12 mouse cellular contexts compared by ENCODE assay signal in genomic region chr5:149283009-149283408, GRCm38 (mm10). TPM values are rescaled to one million over a fixed set of nuclear protein-coding genes. Genes with fewer than 3 reads are reported as not detected.
DNase-seq lines count a peak whose midpoint lies in the region; ATAC-seq and TF ChIP-seq lines count a peak whose summit lies in the region.
"Had no signal": no experiment of that assay in that cellular context is flagged by ENCODE, and none has a peak within 500 bp of the region (broad histone marks: within the 10 kb centered on the region; RNA-seq: fewer than 3 reads in every experiment).

No protein-coding gene starts in this region.

- H3K4me1 ChIP-seq in hindbrain, postnatal 0 days (ENCODE audit: insufficient read depth, low read length): 0 out of 2 replicates have a peak, but pooled peaks cover 4% of the 10 kb centered on the region
- peaks cover 18% of the 10 kb centered on the region for H3K4me1 ChIP-seq in hindbrain, embryonic 13.5 days (replicated peaks)
- no peaks in the 10 kb centered on the region for H3K4me1 ChIP-seq in liver, embryonic 14.5 days (replicated peaks; ENCODE audit: control insufficient read depth in 2 of 2, insufficient read depth in 2 of 2, low read length in 1 of 2)
- peaks cover 23% of the 10 kb centered on the region for H3K4me1 ChIP-seq in hindbrain, embryonic 12.5 days

- H3K27ac ChIP-seq in hindbrain, postnatal 0 days: no peak overlapping the region
- H3K27ac ChIP-seq in hindbrain, embryonic 13.5 days: no peak overlapping the region
- no peak overlapping the region for H3K27ac ChIP-seq in liver, embryonic 14.5 days
- H3K27ac ChIP-seq in hindbrain, embryonic 12.5 days: no peak overlapping the region
- H3K27ac ChIP-seq: embryonic facial prominence, embryonic 13.5 days; heart, embryonic 15.5 days; limb, embryonic 15.5 days; neural tube, embryonic 13.5 days had no signal

- H3K4me3 ChIP-seq in hindbrain, postnatal 0 days (ENCODE audit: low read length): no peak overlapping the region
- H3K4me3 ChIP-seq in hindbrain, embryonic 13.5 days: no peak overlapping the region
- H3K4me3 ChIP-seq in liver, embryonic 14.5 days (ENCODE audit: insufficient read depth in 1 of 2, low read depth in 2 of 2, low read length in 2 of 2): no peak overlapping the region
- no peak overlapping the region for H3K4me3 ChIP-seq in hindbrain, embryonic 12.5 days
- H3K4me3 ChIP-seq: embryonic facial prominence, embryonic 13.5 days; heart, embryonic 15.5 days; limb, embryonic 15.5 days; neural tube, embryonic 13.5 days had no signal

- no peaks in the 10 kb centered on the region for H3K36me3 ChIP-seq in hindbrain, postnatal 0 days (ENCODE audit: insufficient read depth, low read length)
- no peaks in the 10 kb centered on the region for H3K36me3 ChIP-seq in hindbrain, embryonic 13.5 days
- no peaks in the 10 kb centered on the region for H3K36me3 ChIP-seq in liver, embryonic 14.5 days (replicated peaks; ENCODE audit: control insufficient read depth, insufficient read depth, low read depth)
- peaks cover 4% of the 10 kb centered on the region; the same call in 1 of the 2 replicates for H3K36me3 ChIP-seq in hindbrain, embryonic 12.5 days
- H3K36me3 ChIP-seq: embryonic facial prominence, embryonic 13.5 days; heart, embryonic 15.5 days; limb, embryonic 15.5 days; neural tube, embryonic 13.5 days had no signal

- no peak for TF ChIP-seq EP300 in liver, embryonic 14.5 days (IDR thresholded peaks at IDR 0.05; ENCODE audit: low read depth)

- DNase-seq in hindbrain, postnatal 0 days (ENCODE audit: low spot score): no peak
- DNase-seq in 3T3-L1 (ENCODE audit: low read depth, low spot score) (peak; percentile 53), ES-CJ7 (ENCODE audit: low read depth, low spot score) (peak; percentile 44)
- no peak for DNase-seq in liver, embryonic 14.5 days (ENCODE audit: low read depth in 3 of 3, low spot score in 3 of 3)
- DNase-seq in ovary, postnatal 10 days (ENCODE audit: low spot score): no peak
- DNase-seq in neural tube, embryonic 10.5 days (ENCODE audit: extremely low spot score, low spot score): no peak

- no peak for ATAC-seq in hindbrain, postnatal 0 days
- no peak for ATAC-seq in hindbrain, embryonic 13.5 days (ENCODE audit: low FRiP score)
- ATAC-seq in liver, embryonic 14.5 days (ENCODE audit: insufficient read depth): no peak
- ATAC-seq in hindbrain, embryonic 12.5 days (ENCODE audit: low FRiP score): no peak

- H3K9me3 ChIP-seq in hindbrain, postnatal 0 days (ENCODE audit: low read length): 0 out of 2 replicates have a peak, but pooled peaks cover 3% of the 10 kb centered on the region
- 0 out of 2 replicates have a peak, but pooled peaks cover 8% of the 10 kb centered on the region for H3K9me3 ChIP-seq in hindbrain, embryonic 13.5 days
- peaks cover 4% of the 10 kb centered on the region for H3K9me3 ChIP-seq in liver, embryonic 14.5 days (ENCODE audit: control insufficient read depth, low read length)
- H3K9me3 ChIP-seq in hindbrain, embryonic 12.5 days (replicated peaks): peaks cover 11% of the 10 kb centered on the region
- H3K9me3 ChIP-seq: limb, embryonic 15.5 days had no signal

- H3K4me2 ChIP-seq in hindbrain, postnatal 0 days (ENCODE audit: low read depth, low read length): no peak overlapping the region
- H3K4me2 ChIP-seq in hindbrain, embryonic 13.5 days: no peak overlapping the region
- no peak overlapping the region for H3K4me2 ChIP-seq in liver, embryonic 14.5 days (ENCODE audit: low read depth)
- H3K4me2 ChIP-seq in hindbrain, embryonic 12.5 days (replicated peaks): no peak overlapping the region
- H3K4me2 ChIP-seq: embryonic facial prominence, embryonic 13.5 days; heart, embryonic 15.5 days; limb, embryonic 15.5 days; neural tube, embryonic 13.5 days had no signal

- no peaks in the 10 kb centered on the region for H3K27me3 ChIP-seq in hindbrain, postnatal 0 days (ENCODE audit: insufficient read depth, low read length)
- peaks cover 16% of the 10 kb centered on the region; the same call in 1 of the 2 replicates for H3K27me3 ChIP-seq in hindbrain, embryonic 13.5 days
- H3K27me3 ChIP-seq in liver, embryonic 14.5 days (ENCODE audit: control insufficient read depth, insufficient read depth, low read length): no peaks in the 10 kb centered on the region
- H3K27me3 ChIP-seq in hindbrain, embryonic 12.5 days: peaks cover 8% of the 10 kb centered on the region; the same call in 1 of the 2 replicates
- H3K27me3 ChIP-seq: embryonic facial prominence, embryonic 13.5 days; neural tube, embryonic 13.5 days had no signal

- peak; percentile 54 for TF ChIP-seq CTCF in hindbrain, postnatal 0 days (IDR thresholded peaks at IDR 0.05; ENCODE audit: low read depth)
- peak; percentile 72 for TF ChIP-seq CTCF in liver, embryonic 14.5 days (IDR thresholded peaks at IDR 0.05; ENCODE audit: low read depth)

- 84% methylated on average over 2 of the region's 2 CpGs for WGBS in hindbrain, postnatal 0 days
- WGBS in hindbrain, embryonic 13.5 days: 90% methylated on average over 2 of the region's 2 CpGs
- 55% methylated on average over 2 of the region's 2 CpGs for WGBS in liver, embryonic 14.5 days (ENCODE audit: insufficient replicate concordance)
- 84% methylated on average over 2 of the region's 2 CpGs for WGBS in hindbrain, embryonic 12.5 days

- H3K9ac ChIP-seq in hindbrain, postnatal 0 days (replicated peaks; ENCODE audit: low read length): no peak overlapping the region
- H3K9ac ChIP-seq in hindbrain, embryonic 13.5 days: no peak overlapping the region
- no peak overlapping the region for H3K9ac ChIP-seq in liver, embryonic 14.5 days (replicated peaks)
- H3K9ac ChIP-seq in hindbrain, embryonic 12.5 days: no peak overlapping the region
- H3K9ac ChIP-seq: embryonic facial prominence, embryonic 13.5 days; heart, embryonic 15.5 days; limb, embryonic 15.5 days; neural tube, embryonic 13.5 days had no signal

RNA-seq across cellular contexts. Expression of gene Alox5ap, which starts 18.4 kb away (rescaled TPM):
- 5.7 and 6.6 TPM in 2 replicates for total RNA-seq in hindbrain, postnatal 0 days (2014; rRNA removed)
- 10.7 and 14.4 TPM in 2 replicates for polyA plus RNA-seq in hindbrain, postnatal 0 days (2015; fragmentation: Nextera tagmentation; extraction: Ambion mirVana)
- 9.0 and 11.2 TPM in 2 replicates for polyA plus RNA-seq in hindbrain, embryonic 13.5 days (2015; fragmentation: Nextera tagmentation; extraction: Ambion mirVana)
- 17.4 and 26.7 TPM in 2 replicates for polyA plus RNA-seq in liver, embryonic 14.5 days (2012; rRNA removed)
- 26.2 and 29.6 TPM in 2 replicates for polyA plus RNA-seq in liver, embryonic 14.5 days (2014; fragmentation: Nextera tagmentation; extraction: Ambion mirVana)
- 5.9 and 7.1 TPM in 2 replicates for polyA plus RNA-seq in hindbrain, embryonic 12.5 days (2016; fragmentation: Nextera tagmentation; extraction: Ambion mirVana)

Comparison
In these comparisons a context has a peak if more than half of its experiments do, and no peak if none do; other contexts are left out.
1. DNase-seq: peak in 3T3-L1 (single experiment) and ES-CJ7 (single experiment); none in hindbrain, postnatal 0 days (single experiment), liver, embryonic 14.5 days (0 of 3), ovary, postnatal 10 days (single experiment) and neural tube, embryonic 10.5 days (single experiment).